Mouse (Mus musculus): ENCODE data around the gene Ppp4r3a.
"Not testable (repeated sequence)": the region's sequence is repeated elsewhere in the genome, so short reads cannot be mapped to it uniquely, and the experiment has no call there.

Ppp4r3a gene

DNA sequence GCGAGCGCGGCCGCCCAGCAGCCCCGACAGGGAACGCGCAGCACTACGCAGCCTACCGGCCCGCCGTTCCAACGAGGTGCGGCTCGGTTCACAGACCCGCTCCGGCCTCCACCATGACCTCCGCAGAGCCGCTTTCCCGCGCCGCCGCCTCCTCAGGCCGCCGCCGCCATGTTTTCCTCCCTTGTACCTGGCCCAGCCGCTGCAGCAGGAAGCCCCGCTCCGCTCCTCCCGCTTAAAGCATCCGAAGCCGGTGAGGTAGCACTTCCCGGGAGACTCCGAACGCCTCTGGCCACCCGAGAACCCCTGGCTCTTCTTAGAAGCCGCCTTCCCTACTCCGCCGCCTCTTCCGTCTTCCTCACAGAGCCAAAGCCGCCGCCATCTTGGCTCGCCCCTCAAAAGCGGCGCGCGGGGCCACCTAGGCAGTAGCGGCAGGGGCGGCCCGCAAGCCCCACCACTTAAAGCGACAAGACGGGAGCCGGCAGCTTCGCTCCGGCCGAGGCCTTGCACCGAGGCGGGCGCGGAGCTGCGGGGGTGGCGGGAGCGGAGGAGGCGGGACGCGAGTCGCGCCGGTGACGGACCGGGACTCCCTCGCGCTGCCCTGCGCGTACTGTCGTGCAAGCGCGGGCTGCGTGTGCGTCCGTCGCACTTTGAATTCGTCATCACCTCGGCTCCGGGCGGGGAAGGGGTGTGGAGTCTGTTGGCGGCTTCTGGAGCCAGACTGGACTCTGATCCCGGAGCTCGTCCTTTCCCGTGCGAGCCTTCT, at the start of gene Ppp4r3a:
TSS of gene Ppp4r3a (minus strand) at position 627 of the 763 bp plus-strand sequence.
- peak; percentile 92 to 95 for DNase-seq (ENCODE audit: low spot score in 2 of 2)

- no peak for DNase-seq (ENCODE audit: low spot score in 2 of 2)
Observed at GRCm38 (mm10) chr12:101123013-101123412, 39.5 kb upstream of the Ppp4r3a start.

- DNase-seq (ENCODE audit: low spot score in 2 of 2) = not testable (repeated sequence)
Observed at GRCm38 (mm10) chr12:101122066-101122465, 38.6 kb upstream of the Ppp4r3a start.

DNA sequence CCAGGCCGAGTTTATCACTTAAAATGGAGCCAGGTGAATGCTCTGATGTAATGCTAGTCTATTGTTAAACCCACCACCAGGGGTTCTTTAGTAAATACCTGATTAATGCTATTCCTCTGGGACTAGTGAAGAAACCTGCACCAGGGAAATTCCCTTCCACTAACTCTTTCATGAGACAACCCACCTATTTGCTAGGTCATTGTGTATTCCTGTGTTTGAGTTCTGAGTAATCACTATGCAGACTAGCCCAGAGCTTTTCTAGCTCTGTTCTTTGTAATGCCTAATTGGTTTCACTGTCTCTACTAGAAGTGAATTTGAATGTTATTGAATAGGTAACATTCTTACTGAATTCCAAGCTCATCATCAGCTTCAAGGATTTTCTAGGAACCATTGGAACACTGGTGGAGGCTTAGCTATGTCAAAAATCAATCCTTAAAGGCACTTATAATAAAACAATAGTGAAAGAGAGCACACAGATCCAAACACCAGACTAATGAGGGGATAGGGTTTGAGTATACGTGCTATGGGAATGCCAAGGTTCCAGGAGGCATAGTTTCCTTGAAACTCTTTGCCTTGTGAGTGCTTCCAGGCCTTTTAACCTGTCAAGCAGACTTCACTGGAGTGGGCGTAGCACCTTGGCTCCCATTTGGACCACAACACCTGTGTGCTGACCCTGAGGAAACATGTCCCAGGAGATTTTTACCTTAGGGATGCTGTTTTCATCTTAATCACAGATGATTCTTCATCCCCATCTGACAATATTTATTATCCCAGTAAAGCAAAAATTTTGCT, 26.5 kb upstream of the Ppp4r3a start:
- not testable (repeated sequence) for DNase-seq (ENCODE audit: low spot score in 2 of 2)

GRCm38 (mm10) chr12:101107722-101108121, 24.2 kb upstream of the Ppp4r3a start:
- no peak for DNase-seq (ENCODE audit: low spot score in 2 of 2)

- DNase-seq (ENCODE audit: low spot score in 2 of 2) = no peak
Observed at GRCm38 (mm10) chr12:101105571-101105970, 22.1 kb upstream of the Ppp4r3a start.

GRCm38 (mm10) chr12:101102648-101103047, 19.1 kb upstream of the Ppp4r3a start:
- DNase-seq (ENCODE audit: low spot score in 2 of 2) = peak; percentile 38 to 71

- not testable (repeated sequence) for DNase-seq (ENCODE audit: low spot score in 2 of 2)
Observed at GRCm38 (mm10) chr12:101093678-101094077, 10.2 kb upstream of the Ppp4r3a start.

DNA sequence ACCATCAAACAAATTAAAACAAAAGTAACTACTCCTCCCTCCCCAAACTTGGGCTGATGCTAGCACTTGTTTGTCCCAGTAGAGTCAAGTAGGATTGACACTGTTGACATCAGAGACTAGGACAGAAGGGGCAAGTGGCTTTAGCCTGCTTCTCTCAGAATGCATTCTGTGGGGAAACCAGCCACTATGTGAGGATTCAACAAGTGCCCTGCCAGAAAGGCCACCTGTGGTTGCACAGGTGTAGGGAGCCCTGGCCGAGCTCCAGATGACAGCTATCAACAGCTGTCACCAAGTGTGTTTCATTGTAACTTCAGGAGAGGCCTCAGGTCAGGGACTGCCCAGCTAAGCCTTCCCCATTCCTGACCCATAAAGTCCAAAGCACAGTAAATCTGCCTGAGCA, 6.5 kb upstream of the Ppp4r3a start:
- no peak for DNase-seq (ENCODE audit: low spot score in 2 of 2)

GRCm38 (mm10) chr12:101087406-101087805, 3.9 kb upstream of the Ppp4r3a start:
- no peak for DNase-seq (ENCODE audit: low spot score in 2 of 2)

GRCm38 (mm10) chr12:101084881-101085666, 1.6 kb upstream of the Ppp4r3a start:
- DNase-seq (ENCODE audit: low spot score in 2 of 2) = no peak

DNA sequence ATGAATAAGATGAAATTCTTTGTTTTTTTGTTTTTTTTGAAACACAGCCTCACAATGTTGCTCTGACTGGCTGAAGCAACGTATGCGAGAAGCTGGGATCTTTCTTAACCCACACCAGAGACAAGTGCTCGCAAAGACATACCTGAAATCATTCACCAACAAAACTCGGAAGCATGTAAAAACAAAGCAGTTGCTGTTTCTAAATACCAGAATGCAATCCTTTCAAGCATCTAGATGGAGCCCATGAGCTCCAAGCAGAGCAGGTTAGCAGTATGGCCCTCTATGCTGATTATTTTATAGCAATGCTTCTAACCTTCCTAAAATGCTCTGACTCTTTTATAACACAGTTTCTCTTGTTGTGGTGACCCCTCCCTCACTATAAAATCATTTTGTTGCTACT, 735 bp upstream of the Ppp4r3a start:
- DNase-seq (ENCODE audit: low spot score in 2 of 2) = no peak

DNA sequence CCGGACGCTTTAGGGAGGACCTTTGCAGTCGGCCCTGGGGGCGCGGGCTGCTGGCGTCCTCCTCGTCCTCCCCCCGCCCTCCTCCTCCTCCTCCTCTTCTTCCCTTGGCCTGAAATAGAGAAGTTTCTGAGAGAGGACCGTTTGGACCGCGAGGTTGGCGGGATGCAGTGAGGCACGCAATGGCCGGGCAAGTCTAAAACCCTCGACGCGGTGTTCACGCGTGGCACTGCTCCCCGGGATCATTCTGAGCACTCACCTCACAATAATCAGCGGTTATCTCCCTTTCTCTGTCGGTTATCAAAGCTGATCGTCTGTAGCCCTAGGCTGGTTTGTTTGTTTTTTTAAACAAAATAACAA, 315 bp upstream of the Ppp4r3a start:
- DNase-seq (ENCODE audit: low spot score in 2 of 2) = no peak

- DNase-seq (ENCODE audit: low spot score in 2 of 2) = peak; percentile 21 to 77
Observed at GRCm38 (mm10) chr12:101082296-101083075, 1.0 kb downstream of the Ppp4r3a start.

GRCm38 (mm10) chr12:101077955-101078354, 5.5 kb downstream of the Ppp4r3a start:
- no peak for DNase-seq (ENCODE audit: low spot score in 2 of 2)

- no peak for DNase-seq (ENCODE audit: low spot score in 2 of 2)
Observed at GRCm38 (mm10) chr12:101075433-101075832, 8.1 kb downstream of the Ppp4r3a start.

DNA sequence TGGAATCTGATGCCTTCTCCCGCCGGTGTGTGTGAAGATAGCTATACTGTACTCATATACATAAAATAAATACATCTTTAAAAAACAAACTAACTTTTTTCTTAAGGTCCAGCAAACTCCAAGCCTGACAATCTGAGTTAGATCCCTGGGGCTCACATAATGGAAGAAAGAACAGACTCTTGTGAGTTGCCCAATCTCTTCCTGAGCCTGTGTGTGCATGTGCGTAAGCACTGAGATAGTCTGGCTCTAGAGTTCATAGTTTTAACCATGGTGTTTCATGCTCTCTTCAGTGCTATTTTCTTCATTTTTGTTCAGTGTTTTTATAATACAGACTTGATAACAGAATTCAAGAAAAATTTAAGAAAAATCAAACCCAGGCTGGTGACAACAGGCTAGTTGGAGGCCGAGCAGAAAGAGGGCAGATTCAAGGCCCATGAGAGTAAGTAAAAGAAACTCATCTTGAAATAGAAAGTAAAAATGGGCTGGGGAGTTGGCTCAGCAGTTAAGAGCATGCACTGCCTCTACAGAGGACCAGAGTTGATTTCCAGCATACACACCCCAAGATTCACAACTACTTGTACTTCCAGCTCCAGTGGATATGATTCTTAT, 8.6 kb downstream of the Ppp4r3a start:
- no peak for DNase-seq (ENCODE audit: low spot score in 2 of 2)

- no peak for DNase-seq (ENCODE audit: low spot score in 2 of 2)
Observed at GRCm38 (mm10) chr12:101069813-101070212, 13.7 kb downstream of the Ppp4r3a start.

DNA sequence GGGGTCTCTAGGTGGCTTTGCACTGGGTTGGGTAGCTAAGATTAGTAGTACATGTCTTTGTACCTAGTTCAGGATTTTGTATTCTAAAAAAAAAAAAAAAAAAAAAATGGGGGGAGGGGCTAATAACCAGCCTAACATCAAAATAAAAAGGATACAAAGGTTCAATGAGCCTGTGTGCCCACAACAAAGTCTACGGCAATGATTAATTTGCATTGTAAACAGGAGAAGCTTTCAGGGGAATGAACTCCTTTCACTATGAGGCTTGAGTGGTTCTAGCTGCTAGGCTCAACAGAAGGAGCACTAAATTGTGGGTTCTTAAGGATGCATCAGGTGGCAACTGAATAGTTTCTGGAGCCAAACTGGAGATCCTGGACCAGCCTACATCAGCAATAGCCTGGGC, 17.2 kb downstream of the Ppp4r3a start:
- no peak for DNase-seq (ENCODE audit: low spot score in 2 of 2)

- no peak for DNase-seq (ENCODE audit: low spot score in 2 of 2)
Observed at GRCm38 (mm10) chr12:101039956-101040355, 43.5 kb downstream of the Ppp4r3a start.
